Mouse (Mus musculus) limb, embryonic 12.5 days (tissue): ENCODE measurements around the gene Cyb5d2. TPM values are rescaled to one million over a fixed set of nuclear protein-coding genes. Genes with fewer than 3 reads are reported as not detected.
"Not testable (repeated sequence)": the region's sequence is repeated elsewhere in the genome, so short reads cannot be mapped to it uniquely, and the experiment has no call there.

ENCODE experiments used
- ATAC-seq: fragments of 200-750 bp; cut with Nextera tagmentation; 2 replicates; pipeline ENCODE4 v1.8.0; 2017; ENCODE audit warnings: low read depth, moderate TSS enrichment; ENCODE audit not compliant: insufficient number of reproducible peaks, insufficient read depth, low FRiP score, low TSS enrichment
- H3K27ac ChIP-seq: fragments of 300-500 bp; sonication (generic); 2 replicates; pipeline ENCODE4 v1.5.1; 2016; ENCODE audit warnings: mild to moderate bottlenecking, moderate library complexity
- H3K27me3 ChIP-seq: fragments of 300-500 bp; sonication (generic); 2 replicates; pipeline ENCODE4 v1.6.1; 2016; ENCODE audit warnings: mild to moderate bottlenecking, moderate library complexity
- H3K36me3 ChIP-seq: fragments of 300-500 bp; sonication (generic); 2 replicates; pipeline ENCODE4 v1.6.1; 2016; ENCODE audit warnings: mild to moderate bottlenecking, moderate library complexity
- H3K4me1 ChIP-seq: fragments of 300-500 bp; sonication (generic); replicated peaks from 2 replicates; pipeline ENCODE4 v1.6.1; 2016
- H3K4me2 ChIP-seq: fragments of 300-500 bp; sonication (generic); 2 replicates; pipeline ENCODE4 v1.6.1; 2016; ENCODE audit warnings: mild to moderate bottlenecking, moderate library complexity
- H3K4me3 ChIP-seq: fragments of 300-500 bp; sonication (generic); replicated peaks from 2 replicates; pipeline ENCODE4 v1.5.1; 2016; ENCODE audit warnings: mild to moderate bottlenecking
- H3K9ac ChIP-seq: fragments of 300-500 bp; sonication (generic); replicated peaks from 2 replicates; pipeline ENCODE4 v1.6.1; 2016; ENCODE audit warnings: mild to moderate bottlenecking, moderate library complexity
- H3K9me3 ChIP-seq: fragments of 300-500 bp; sonication (generic); 2 replicates; pipeline ENCODE4 v1.6.1; 2016; ENCODE audit warnings: mild to moderate bottlenecking, moderate library complexity
- WGBS: fragments of 180-500 bp; shearing (Covaris S2); methylation state at CpG from one replicate; pipeline ENCODE4 v1.1.7; 2016; 5-methylcytosine and 5-hydroxymethylcytosine counted together
- polyA plus RNA-seq: library from polyadenylated mRNA; unstranded; fragments of >200 nt; fragmentation: Nextera tagmentation; extraction: Ambion mirVana; gene quantifications from 2 replicates; pipeline ENCODE4 v1.2.1, GENCODE M21; 2016

Gene Cyb5d2
- polyA plus RNA-seq, 1 experiment from 2014 or later: 5.7 TPM

GRCm38 (mm10) chr11:72772611-72773010 lies 23.3 kb downstream of the Cyb5d2 start:
- H3K9me3 ChIP-seq, H3K9ac ChIP-seq, ATAC-seq, H3K4me2 ChIP-seq, H3K4me1 ChIP-seq, H3K27me3 ChIP-seq, H3K4me3 ChIP-seq, H3K27ac ChIP-seq: not testable (repeated sequence)
- WGBS: 28% methylated on average over 1 of the region's 1 CpGs
- H3K36me3 ChIP-seq: peaks cover 27% of the 10 kb centered on the region

DNA sequence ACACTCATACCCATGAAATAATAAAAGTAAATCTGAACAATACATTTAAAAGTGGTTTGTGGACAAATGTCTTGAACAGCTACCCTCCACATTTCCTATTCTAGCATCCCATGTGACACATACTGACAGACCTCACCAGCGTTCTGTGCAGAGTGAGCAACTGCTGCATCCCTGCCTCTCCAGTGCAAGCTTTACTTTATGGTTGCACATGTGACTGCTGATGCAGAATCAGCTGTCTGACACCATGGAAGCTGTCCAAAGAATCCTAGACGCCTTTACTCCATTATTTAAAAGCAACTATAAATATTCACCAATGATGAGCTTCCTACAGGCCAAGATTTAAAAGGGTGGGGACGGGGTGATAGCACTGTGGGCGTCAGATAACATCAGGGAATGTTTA lies 24.5 kb downstream of the Cyb5d2 start:
- no peak overlapping the region for H3K9ac ChIP-seq
- no peak overlapping the region for H3K4me2 ChIP-seq
- no peak overlapping the region for H3K27ac ChIP-seq
- no peak for ATAC-seq
- H3K36me3 ChIP-seq: peaks cover 34% of the 10 kb centered on the region
- no peaks in the 10 kb centered on the region for H3K4me1 ChIP-seq
- H3K9me3 ChIP-seq: no peaks in the 10 kb centered on the region
- no peaks in the 10 kb centered on the region for H3K27me3 ChIP-seq
- no peak overlapping the region for H3K4me3 ChIP-seq
- 79% methylated on average over 4 of the region's 4 CpGs for WGBS

DNA sequence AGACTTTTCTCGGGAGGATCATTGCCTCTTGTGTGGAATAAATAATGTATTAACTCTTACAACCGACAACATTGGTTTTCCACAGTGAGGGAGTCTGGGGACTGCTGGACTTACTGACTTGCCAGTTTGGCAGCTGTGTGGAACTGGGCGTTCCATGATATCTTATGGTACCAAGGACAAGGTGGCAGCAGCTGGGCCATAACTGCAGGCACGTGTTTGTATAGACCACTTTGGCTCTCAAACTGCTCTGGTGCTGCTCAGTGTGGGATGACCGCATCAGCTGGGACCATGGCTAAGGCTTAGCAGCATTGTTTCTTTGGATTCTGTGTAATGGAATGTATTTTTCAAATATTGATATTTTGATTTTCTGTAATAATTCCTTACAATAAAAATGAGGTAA lies 25.1 kb downstream of the Cyb5d2 start:
- Histone ChIP-seq H3K4me3 (no peak overlapping the region), H3K9me3 (no peaks in the 10 kb centered on the region), H3K4me1 (no peaks in the 10 kb centered on the region), H3K27ac (no peak overlapping the region), H3K36me3 (peaks cover 34% of the 10 kb centered on the region), H3K4me2 (no peak overlapping the region), H3K27me3 (no peaks in the 10 kb centered on the region), H3K9ac (no peak overlapping the region)
- 85% methylated on average over 5 of the region's 5 CpGs for WGBS
- ATAC-seq: no peak

- WGBS: 89% methylated on average over 3 of the region's 3 CpGs
- Histone ChIP-seq H3K4me2 (no peak overlapping the region), H3K9me3 (no peaks in the 10 kb centered on the region), H3K4me1 (no peaks in the 10 kb centered on the region), H3K4me3 (no peak overlapping the region), H3K27ac (no peak overlapping the region), H3K27me3 (no peaks in the 10 kb centered on the region), H3K36me3 (peaks cover 34% of the 10 kb centered on the region), H3K9ac (no peak overlapping the region)
- ATAC-seq: no peak
Measured at GRCm38 (mm10) chr11:72770324-72770723, 25.6 kb downstream of the Cyb5d2 start.

- Histone ChIP-seq H3K4me2 (no peak overlapping the region), H3K27ac (no peak overlapping the region), H3K36me3 (peaks cover 41% of the 10 kb centered on the region), H3K27me3 (no peaks in the 10 kb centered on the region), H3K9me3 (no peaks in the 10 kb centered on the region), H3K4me1 (no peaks in the 10 kb centered on the region), H3K4me3 (no peak overlapping the region), H3K9ac (no peak overlapping the region)
- WGBS: 89% methylated on average over 3 of the region's 3 CpGs
- no peak for ATAC-seq
Measured at GRCm38 (mm10) chr11:72769061-72769460, 26.9 kb downstream of the Cyb5d2 start.

DNA sequence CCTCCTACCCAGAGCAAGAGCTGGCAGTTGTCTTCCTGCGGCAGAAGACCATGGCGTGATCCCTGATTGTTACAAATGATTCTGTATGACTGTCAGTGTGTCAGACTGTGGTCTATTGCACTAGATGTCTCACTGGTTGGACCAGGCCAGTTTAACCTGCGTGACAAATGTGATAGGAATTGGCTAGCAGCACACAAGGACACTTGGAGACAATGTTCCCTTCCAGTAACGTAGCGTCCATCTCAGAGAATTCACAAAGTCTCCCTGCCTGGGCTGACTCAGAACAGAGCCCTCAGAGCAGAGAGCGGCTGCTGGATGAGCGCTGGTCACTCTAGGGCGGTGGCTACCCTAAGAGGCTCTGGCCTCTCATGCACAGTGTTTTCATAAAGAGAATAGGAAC lies 28.2 kb downstream of the Cyb5d2 start:
- no peaks in the 10 kb centered on the region for H3K4me1 ChIP-seq
- H3K27me3 ChIP-seq: no peaks in the 10 kb centered on the region
- ATAC-seq: no peak
- 94% methylated on average over 8 of the region's 8 CpGs for WGBS
- no peak overlapping the region for H3K4me2 ChIP-seq
- no peaks in the 10 kb centered on the region for H3K9me3 ChIP-seq
- no peak overlapping the region for H3K27ac ChIP-seq
- no peak overlapping the region for H3K4me3 ChIP-seq
- no peak overlapping the region for H3K9ac ChIP-seq
- H3K36me3 ChIP-seq: peaks cover 54% of the 10 kb centered on the region

DNA sequence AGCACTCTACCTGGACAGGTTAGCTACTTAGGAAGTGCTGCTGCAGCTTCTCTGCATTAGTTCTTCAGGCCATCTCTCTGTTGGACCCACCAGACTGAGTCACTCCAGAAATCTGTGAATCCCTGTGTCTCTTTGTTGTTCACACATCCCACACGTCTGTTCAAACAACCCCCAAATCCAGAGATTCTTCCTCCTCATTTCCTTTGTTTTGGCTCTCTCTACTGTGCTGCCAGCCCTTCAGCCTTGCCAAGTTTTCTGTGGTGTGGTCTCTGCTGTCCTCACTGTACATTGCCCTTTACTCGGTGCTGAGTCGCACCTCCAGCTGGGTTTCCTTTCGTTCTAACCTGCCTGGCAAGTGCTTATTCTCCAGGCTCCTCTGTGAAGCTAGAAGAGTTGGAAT lies 31.7 kb downstream of the Cyb5d2 start:
- no peaks in the 10 kb centered on the region for H3K4me1 ChIP-seq
- 89% methylated on average over 4 of the region's 4 CpGs for WGBS
- no peak for ATAC-seq
- H3K9me3 ChIP-seq: no peaks in the 10 kb centered on the region
- H3K9ac ChIP-seq: no peak overlapping the region
- no peak overlapping the region for H3K27ac ChIP-seq
- H3K4me3 ChIP-seq: no peak overlapping the region
- no peak overlapping the region for H3K4me2 ChIP-seq
- H3K27me3 ChIP-seq: no peaks in the 10 kb centered on the region
- H3K36me3 ChIP-seq: peaks cover 77% of the 10 kb centered on the region

DNA sequence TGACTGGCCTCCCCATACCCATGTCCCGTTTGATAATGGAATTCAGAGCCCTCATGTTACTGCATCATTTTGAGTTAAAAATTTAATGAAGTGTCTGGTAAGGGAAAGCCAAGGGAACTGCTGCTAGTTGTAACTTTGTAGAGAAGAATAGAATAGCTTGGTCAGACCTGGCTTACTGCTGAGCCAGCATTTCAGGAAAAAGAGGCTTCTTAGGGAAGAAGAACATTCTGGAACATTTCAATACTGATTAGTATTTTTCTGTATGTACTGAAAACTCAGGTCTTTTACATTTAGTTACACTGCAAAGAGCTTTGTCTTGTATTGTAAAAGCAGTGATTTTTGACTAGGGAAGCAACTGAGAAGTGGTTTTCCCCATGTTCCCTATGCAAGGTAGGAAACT lies 35.2 kb downstream of the Cyb5d2 start:
- no peaks in the 10 kb centered on the region for H3K4me1 ChIP-seq
- no peak overlapping the region for H3K27ac ChIP-seq
- no peak overlapping the region for H3K4me2 ChIP-seq
- no peak overlapping the region for H3K9ac ChIP-seq
- H3K9me3 ChIP-seq: no peaks in the 10 kb centered on the region
- ATAC-seq: no peak
- H3K4me3 ChIP-seq: no peak overlapping the region
- WGBS: 88% methylated on average over 1 of the region's 1 CpGs
- no peaks in the 10 kb centered on the region for H3K27me3 ChIP-seq
- H3K36me3 ChIP-seq: peaks cover 89% of the 10 kb centered on the region

GRCm38 (mm10) chr11:72759581-72759980 lies 36.4 kb downstream of the Cyb5d2 start:
- H3K36me3 ChIP-seq: peaks cover 99% of the 10 kb centered on the region
- 94% methylated on average over 6 of the region's 6 CpGs for WGBS

GRCm38 (mm10) chr11:72758316-72758715 lies 37.6 kb downstream of the Cyb5d2 start:
- Histone ChIP-seq H3K27ac (no peak overlapping the region), H3K27me3 (no peaks in the 10 kb centered on the region), H3K9me3 (no peaks in the 10 kb centered on the region), H3K4me3 (no peak overlapping the region), H3K9ac (no peak overlapping the region), H3K36me3 (peaks cover 99% of the 10 kb centered on the region), H3K4me2 (no peak overlapping the region), H3K4me1 (no peaks in the 10 kb centered on the region)
- WGBS: 94% methylated on average over 5 of the region's 5 CpGs
- ATAC-seq: no peak

More at GRCm38 (mm10) chr11:72759581-72759980, 36.4 kb downstream of the Cyb5d2 start:
- Histone ChIP-seq H3K4me2 (no peak overlapping the region), H3K27me3 (no peaks in the 10 kb centered on the region), H3K9me3 (no peaks in the 10 kb centered on the region), H3K4me3 (no peak overlapping the region), H3K9ac (no peak overlapping the region), H3K27ac (no peak overlapping the region), H3K4me1 (no peaks in the 10 kb centered on the region)
- no peak for ATAC-seq

DNA sequence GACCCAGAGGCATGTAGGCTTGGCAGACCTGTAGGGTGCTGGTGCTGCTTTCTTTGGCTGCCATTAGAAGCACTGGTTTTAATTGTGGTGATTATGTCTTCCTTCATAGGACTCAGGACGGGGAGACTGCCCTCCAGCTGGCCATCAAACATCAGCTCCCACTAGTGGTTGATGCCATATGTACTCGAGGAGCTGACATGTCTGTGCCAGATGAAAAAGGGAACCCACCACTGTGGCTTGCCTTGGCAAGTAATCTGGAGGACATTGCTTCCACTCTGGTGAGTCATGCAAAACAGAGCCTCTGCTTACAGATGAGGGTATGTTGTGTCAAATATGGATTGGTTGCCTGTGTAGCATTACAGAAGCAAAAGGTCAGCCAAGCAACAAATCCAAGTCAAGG lies 44.0 kb downstream of the Cyb5d2 start:
- WGBS: 47% methylated on average over 2 of the region's 2 CpGs
- Histone ChIP-seq H3K4me3 (no peak overlapping the region), H3K4me1 (no peaks in the 10 kb centered on the region), H3K9me3 (no peaks in the 10 kb centered on the region), H3K27ac (no peak overlapping the region), H3K9ac (no peak overlapping the region), H3K36me3 (peaks cover 99% of the 10 kb centered on the region), H3K4me2 (no peak overlapping the region), H3K27me3 (no peaks in the 10 kb centered on the region)
- ATAC-seq: no peak

DNA sequence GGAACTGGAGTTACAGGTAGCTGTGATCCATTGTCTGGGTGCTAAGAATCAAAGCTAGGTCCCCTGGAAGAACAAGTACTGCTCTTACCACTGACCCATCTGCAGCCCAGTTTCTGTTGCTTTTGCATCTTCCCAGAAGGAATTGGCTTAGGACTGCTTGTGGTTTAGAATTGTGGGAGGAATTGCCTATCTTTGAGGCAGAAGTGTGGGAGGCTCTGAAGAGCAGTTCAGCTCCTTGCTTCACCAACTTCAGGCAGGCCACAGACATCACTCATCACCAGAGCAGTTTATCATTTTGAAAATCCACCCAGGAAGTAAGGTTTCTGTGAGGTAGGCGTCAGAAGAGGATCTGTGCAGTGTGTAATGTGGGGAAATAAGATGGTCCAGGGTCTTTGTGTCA lies 56.9 kb downstream of the Cyb5d2 start:
- H3K4me3 ChIP-seq: no peak overlapping the region
- H3K9me3 ChIP-seq: no peaks in the 10 kb centered on the region
- no peak overlapping the region for H3K4me2 ChIP-seq
- peaks cover 67% of the 10 kb centered on the region for H3K36me3 ChIP-seq
- no peak overlapping the region for H3K9ac ChIP-seq
- ATAC-seq: no peak
- no peaks in the 10 kb centered on the region for H3K4me1 ChIP-seq
- no peak overlapping the region for H3K27ac ChIP-seq
- H3K27me3 ChIP-seq: no peaks in the 10 kb centered on the region
- 80% methylated on average over 1 of the region's 1 CpGs for WGBS
